Mouse (Mus musculus) forebrain, embryonic 10.5 days (tissue): ENCODE data around the gene Coq4. TPM values are rescaled to one million over a fixed set of nuclear protein-coding genes. Genes with fewer than 3 reads are reported as not detected.

ENCODE experiments used
- DNase-seq: peaks from one replicate; pipeline ENCODE4 v3.0.0-alpha.2; 2017; ENCODE audit warnings: low spot score; ENCODE audit errors: extremely low spot score
- H3K27ac ChIP-seq: fragments of 300-500 bp; sonication (generic); 2 replicates; pipeline ENCODE4 v1.5.1; 2016; ENCODE audit warnings: mild to moderate bottlenecking
- H3K27me3 ChIP-seq: fragments of 300-500 bp; sonication (generic); 2 replicates; pipeline ENCODE4 v1.6.1; 2016; ENCODE audit warnings: mild to moderate bottlenecking; ENCODE audit not compliant: poor library complexity, severe bottlenecking
- H3K36me3 ChIP-seq: fragments of 300-500 bp; sonication (generic); replicated peaks from 2 replicates; pipeline ENCODE4 v1.6.1; 2016; ENCODE audit warnings: mild to moderate bottlenecking, moderate library complexity
- H3K4me1 ChIP-seq: fragments of 300-500 bp; sonication (generic); 2 replicates; pipeline ENCODE4 v1.6.1; 2016
- H3K4me3 ChIP-seq: fragments of 300-500 bp; sonication (generic); 2 replicates; pipeline ENCODE4 v1.5.1; 2016; ENCODE audit warnings: mild to moderate bottlenecking, moderate library complexity
- H3K9me3 ChIP-seq: fragments of 300-500 bp; sonication (generic); 2 replicates; pipeline ENCODE4 v1.6.1; 2016; ENCODE audit warnings: mild to moderate bottlenecking, moderate library complexity
- WGBS: fragments of 180-500 bp; shearing (Covaris S2); methylation state at CpG from one replicate; pipeline ENCODE4 v1.1.7; 2016; 5-methylcytosine and 5-hydroxymethylcytosine counted together
- microRNA-seq: library from miRNA; unstranded; fragments of <30 nt; microRNA quantifications from one replicate; pipeline ENCODE4, GENCODE M21; 2017
- polyA plus RNA-seq: library from polyadenylated mRNA; unstranded; fragments of >200 nt; fragmentation: Nextera tagmentation; extraction: Ambion mirVana; gene quantifications from 2 replicates; pipeline ENCODE4 v1.2.1, GENCODE M21; 2016

The Coq4 gene
- polyA plus RNA-seq, 1 experiment from 2014 or later, result 47.5 TPM

GRCm38 (mm10) chr2:29839460-29839859 is 52.2 kb downstream of the Coq4 start:
- peaks cover 58% of the 10 kb centered on the region for H3K4me1 ChIP-seq
- H3K4me3 ChIP-seq, result no peak overlapping the region
- H3K9me3 ChIP-seq, result no peaks in the 10 kb centered on the region
- WGBS, result 56% methylated on average over 4 of the region's 4 CpGs
- H3K27me3 ChIP-seq, result peaks cover 100% of the 10 kb centered on the region
- no peak for DNase-seq
- H3K36me3 ChIP-seq, result peaks cover 79% of the 10 kb centered on the region
- no peak overlapping the region; the same call in 1 of the 2 replicates for H3K27ac ChIP-seq

GRCm38 (mm10) chr2:29843231-29844105 is 56.2 kb downstream of the Coq4 start:
- Histone ChIP-seq H3K9me3 (no peaks in the 10 kb centered on the region), H3K36me3 (peaks cover 53% of the 10 kb centered on the region), H3K4me1 (peaks cover 67% of the 10 kb centered on the region), H3K4me3 (no peak overlapping the region), H3K27me3 (peaks cover 100% of the 10 kb centered on the region), H3K27ac (no peak overlapping the region)
- DNase-seq, result no peak
- WGBS, result 58% methylated on average over 9 of the region's 9 CpGs

- peak overlapping the region; percentile 61; the same call in 1 of the 2 replicates for H3K4me3 ChIP-seq
- H3K36me3 ChIP-seq, result peaks cover 46% of the 10 kb centered on the region
- no peak for DNase-seq
- H3K4me1 ChIP-seq, result peaks cover 61% of the 10 kb centered on the region
- 60% methylated on average over 2 of the region's 2 CpGs for WGBS
- H3K27me3 ChIP-seq, result peaks cover 100% of the 10 kb centered on the region
- H3K9me3 ChIP-seq, result no peaks in the 10 kb centered on the region
- no peak overlapping the region for H3K27ac ChIP-seq
Observed at GRCm38 (mm10) chr2:29844115-29844514, 56.8 kb downstream of the Coq4 start.

- 15% methylated on average over 3 of the region's 3 CpGs for WGBS
- peaks cover 55% of the 10 kb centered on the region for H3K4me1 ChIP-seq
- H3K36me3 ChIP-seq, result peaks cover 41% of the 10 kb centered on the region
- H3K9me3 ChIP-seq, result no peaks in the 10 kb centered on the region
- no peak for DNase-seq
- peak overlapping the region; percentile 61 for H3K4me3 ChIP-seq
- H3K27me3 ChIP-seq, result peaks cover 100% of the 10 kb centered on the region
- H3K27ac ChIP-seq, result 0 out of 2 replicates have a peak overlapping the region, but pooled peaks have one; percentile 85
Observed at GRCm38 (mm10) chr2:29844661-29845060, 57.4 kb downstream of the Coq4 start.

- Histone ChIP-seq H3K27ac (peak overlapping the region; percentile 85), H3K36me3 (peaks cover 35% of the 10 kb centered on the region)
- peak; percentile 49 for DNase-seq
Observed at GRCm38 (mm10) chr2:29845636-29846035, 58.3 kb downstream of the Coq4 start.

GRCm38 (mm10) chr2:29846061-29846853 is 59.0 kb downstream of the Coq4 start:
- peaks cover 29% of the 10 kb centered on the region for H3K36me3 ChIP-seq
- WGBS, result under 1% methylated on average over 47 of the region's 47 CpGs
- H3K4me3 ChIP-seq, result peak overlapping the region; percentile 61
- H3K27ac ChIP-seq, result peak overlapping the region; percentile 85
- peaks cover 49% of the 10 kb centered on the region for H3K4me1 ChIP-seq
- no peaks in the 10 kb centered on the region for H3K9me3 ChIP-seq
- H3K27me3 ChIP-seq, result peaks cover 100% of the 10 kb centered on the region
- peak; percentile 68 for DNase-seq

More at GRCm38 (mm10) chr2:29845636-29846035, 58.3 kb downstream of the Coq4 start:
- peak overlapping the region; percentile 61 for H3K4me3 ChIP-seq
- no peaks in the 10 kb centered on the region for H3K9me3 ChIP-seq
- WGBS, result 1% methylated on average over 25 of the region's 25 CpGs
- H3K27me3 ChIP-seq, result peaks cover 100% of the 10 kb centered on the region
- H3K4me1 ChIP-seq, result peaks cover 52% of the 10 kb centered on the region

- Histone ChIP-seq H3K4me1 (peaks cover 49% of the 10 kb centered on the region), H3K27ac (peak overlapping the region; percentile 85; the same call in 1 of the 2 replicates), H3K4me3 (peak overlapping the region; percentile 61; the same call in 1 of the 2 replicates)
Observed at GRCm38 (mm10) chr2:29846911-29847310, 59.6 kb downstream of the Coq4 start.

More at GRCm38 (mm10) chr2:29846911-29847310, 59.6 kb downstream of the Coq4 start:
- 32% methylated on average over 3 of the region's 3 CpGs for WGBS
- H3K9me3 ChIP-seq, result no peaks in the 10 kb centered on the region
- DNase-seq, result no peak
- H3K27me3 ChIP-seq, result peaks cover 100% of the 10 kb centered on the region
- H3K36me3 ChIP-seq, result peaks cover 23% of the 10 kb centered on the region

Small RNA genes lying within 50 kb of the gene (microRNA-seq; reads per million reads assigned to microRNA genes)
- gene Mir219a-2, result not detected
- gene Mir219b, result not detected

Other genes starting within 250 kb of the Coq4 start
- 15.9 and 17.2 TPM in 2 replicates for gene Rapgef1, start 167.8 kb upstream of the Coq4 start, polyA plus RNA-seq
- gene Gm13420, start 35.8 kb upstream of the Coq4 start, polyA plus RNA-seq, result not detected in 2 replicates
- not detected in 2 replicates for gene Gm13547, start 28.2 kb upstream of the Coq4 start, polyA plus RNA-seq
- 56.3 and 57.6 TPM in 2 replicates for gene Trub2, start 1.0 kb downstream of the Coq4 start, polyA plus RNA-seq
- 7.9 and 8.6 TPM in 2 replicates for gene Slc27a4, start 15.1 kb downstream of the Coq4 start, polyA plus RNA-seq
- 15.9 and 17.4 TPM in 2 replicates for gene Urm1, start 32.6 kb downstream of the Coq4 start, polyA plus RNA-seq
- 15.0 and 16.3 TPM in 2 replicates for gene Cercam, start 81.7 kb downstream of the Coq4 start, polyA plus RNA-seq
- 124 and 125 TPM in 2 replicates for gene Odf2, start 101.7 kb downstream of the Coq4 start, polyA plus RNA-seq
- gene Gle1, start 147.9 kb downstream of the Coq4 start, polyA plus RNA-seq, result 74.9 and 77.4 TPM in 2 replicates
- 85.9 and 90.3 TPM in 2 replicates for gene Sptan1, start 178.1 kb downstream of the Coq4 start, polyA plus RNA-seq